Comparison of ENCODE assay signal across 8 mouse cellular contexts in the genomic region with DNA sequence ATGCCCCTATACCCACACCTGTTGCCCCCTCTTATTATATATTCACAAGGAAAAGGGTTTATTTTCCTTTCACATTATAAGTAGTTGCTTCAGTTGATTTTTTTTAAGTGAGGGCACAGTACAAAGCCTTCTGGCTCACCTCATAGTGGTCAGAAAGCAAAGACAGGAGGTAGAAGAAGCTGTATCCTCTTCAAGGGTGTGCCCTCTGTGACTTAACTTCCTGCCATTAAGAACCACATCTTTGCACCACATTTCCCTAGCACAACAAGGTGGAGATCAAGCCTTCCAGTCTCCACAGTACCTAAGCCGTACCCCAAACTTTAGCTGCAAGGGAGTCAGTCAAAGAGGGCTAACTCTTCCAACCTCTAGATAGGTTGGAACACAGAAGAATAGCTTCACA.
"Had no signal": no experiment of that assay in that cellular context is flagged by ENCODE, and none has a peak within 500 bp of the region (broad histone marks: within the 10 kb centered on the region; RNA-seq: fewer than 3 reads in every experiment).

No protein-coding gene starts in this region.

- H3K27ac ChIP-seq: limb, embryonic 12.5 days; limb, embryonic 15.5 days; liver, embryonic 15.5 days; lung, embryonic 15.5 days; midbrain, embryonic 12.5 days; midbrain, embryonic 15.5 days; neural tube, embryonic 13.5 days had no signal

- H3K9me3 ChIP-seq: limb, embryonic 12.5 days; limb, embryonic 15.5 days; liver, embryonic 15.5 days; lung, embryonic 15.5 days; midbrain, embryonic 12.5 days; midbrain, embryonic 15.5 days; neural tube, embryonic 13.5 days had no signal

- H3K36me3 ChIP-seq: limb, embryonic 12.5 days; limb, embryonic 15.5 days; liver, embryonic 15.5 days; lung, embryonic 15.5 days; midbrain, embryonic 12.5 days; midbrain, embryonic 15.5 days; neural tube, embryonic 13.5 days had no signal

- H3K4me1 ChIP-seq: limb, embryonic 12.5 days; limb, embryonic 15.5 days; lung, embryonic 15.5 days; midbrain, embryonic 12.5 days; midbrain, embryonic 15.5 days; neural tube, embryonic 13.5 days had no signal

- H3K4me2 ChIP-seq: limb, embryonic 12.5 days; limb, embryonic 15.5 days; liver, embryonic 11.5 days; liver, embryonic 15.5 days; lung, embryonic 15.5 days; midbrain, embryonic 12.5 days; midbrain, embryonic 15.5 days; neural tube, embryonic 13.5 days had no signal

- H3K4me3 ChIP-seq: limb, embryonic 12.5 days; limb, embryonic 15.5 days; liver, embryonic 15.5 days; lung, embryonic 15.5 days; midbrain, embryonic 12.5 days; midbrain, embryonic 15.5 days; neural tube, embryonic 13.5 days had no signal

- H3K9ac ChIP-seq: limb, embryonic 12.5 days; limb, embryonic 15.5 days; liver, embryonic 15.5 days; lung, embryonic 15.5 days; midbrain, embryonic 12.5 days; midbrain, embryonic 15.5 days; neural tube, embryonic 13.5 days had no signal

- H3K27me3 ChIP-seq: limb, embryonic 12.5 days; limb, embryonic 15.5 days; liver, embryonic 15.5 days; lung, embryonic 15.5 days; midbrain, embryonic 12.5 days; midbrain, embryonic 15.5 days had no signal
